Mouse (Mus musculus) olfactory bulb, adult 2 months (tissue): ENCODE results near the gene Mmp7.

ENCODE experiments used
- CTCF ChIP-seq: fragments of 200-500 bp; IDR thresholded peaks from 2 replicates; pipeline ENCODE4 v1.5.1; 2012; ENCODE audit warnings: low read depth, mild to moderate bottlenecking, low read length, moderate library complexity; ENCODE audit not compliant: insufficient read depth
- POLR2A ChIP-seq: fragments of 200-500 bp; IDR thresholded peaks from 2 replicates; pipeline ENCODE4 v1.6.1; 2012; ENCODE audit warnings: mild to moderate bottlenecking, low read depth, low read length, moderate library complexity; ENCODE audit not compliant: insufficient read depth

DNA sequence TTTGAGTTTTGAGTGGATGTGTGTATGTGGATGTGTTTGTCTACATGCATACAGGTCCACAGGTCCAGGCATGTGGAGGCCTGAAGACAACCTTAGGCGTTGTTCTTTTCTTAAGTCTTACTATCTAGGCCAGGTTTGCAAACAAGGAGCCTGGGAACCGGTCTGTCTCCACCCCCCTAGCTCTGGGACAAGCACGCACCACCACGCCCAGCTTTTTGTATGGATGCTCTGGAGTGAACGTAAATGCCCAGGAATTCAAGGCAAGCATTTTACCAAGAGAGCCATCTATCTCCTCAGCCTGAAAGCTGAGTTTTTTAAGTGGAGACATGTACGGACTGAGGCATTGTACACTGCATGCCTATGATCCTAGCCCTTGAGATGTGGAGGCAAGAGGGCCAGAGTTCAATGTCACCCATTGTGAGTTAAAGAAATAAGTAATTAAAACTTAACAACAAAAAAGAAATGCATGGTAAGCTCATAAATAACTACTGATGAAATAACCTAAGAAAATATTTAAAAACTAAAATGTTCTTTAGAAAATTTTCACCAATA lies 32.3 kb upstream of the Mmp7 start:
- TF ChIP-seq CTCF = no peak
- TF ChIP-seq POLR2A = no peak
